Mouse (Mus musculus) megakaryocyte, embryonic 14.5 days (primary cell): Measurements from ENCODE around the gene Rita1. TPM values are rescaled to one million over a fixed set of nuclear protein-coding genes. Genes with fewer than 3 reads are reported as not detected.

ENCODE experiments used
- H3K27me3 ChIP-seq: replicated peaks from 2 replicates; pipeline ENCODE3; 2012; ENCODE audit warnings: inconsistent platforms
- H3K36me3 ChIP-seq: replicated peaks from 2 replicates; pipeline ENCODE3; 2012; ENCODE audit warnings: low read length, inconsistent platforms, mixed read lengths
- H3K4me1 ChIP-seq: 2 replicates; pipeline ENCODE4 v1.6.1; 2012; ENCODE audit warnings: inconsistent platforms
- H3K4me3 ChIP-seq: replicated peaks from 2 replicates; pipeline ENCODE3; 2012; ENCODE audit warnings: moderate library complexity, mild to moderate bottlenecking, inconsistent platforms
- H3K9me3 ChIP-seq: 2 replicates; pipeline ENCODE4 v1.6.1; 2012; ENCODE audit warnings: inconsistent platforms
- FLI1 ChIP-seq: IDR thresholded peaks from 2 replicates; pipeline ENCODE4 v1.6.1; 2012; ENCODE audit warnings: low read length, inconsistent platforms, mixed read lengths
- GATA1 ChIP-seq: IDR thresholded peaks from 3 replicates; pipeline ENCODE4 v1.6.1; 2012; ENCODE audit warnings: mixed read lengths, low read length, inconsistent platforms, borderline replicate concordance
- polyA plus RNA-seq: library from polyadenylated mRNA; stranded (reverse); fragments of >175 nt; gene quantifications from 2 replicates; pipeline ENCODE4 v1.2.3, GENCODE M21; 2012; ENCODE audit warnings: low replicate concordance; ENCODE audit not compliant: insufficient read depth

The Rita1 gene
- polyA plus RNA-seq, 1 experiment, result 30.9 TPM

DNA sequence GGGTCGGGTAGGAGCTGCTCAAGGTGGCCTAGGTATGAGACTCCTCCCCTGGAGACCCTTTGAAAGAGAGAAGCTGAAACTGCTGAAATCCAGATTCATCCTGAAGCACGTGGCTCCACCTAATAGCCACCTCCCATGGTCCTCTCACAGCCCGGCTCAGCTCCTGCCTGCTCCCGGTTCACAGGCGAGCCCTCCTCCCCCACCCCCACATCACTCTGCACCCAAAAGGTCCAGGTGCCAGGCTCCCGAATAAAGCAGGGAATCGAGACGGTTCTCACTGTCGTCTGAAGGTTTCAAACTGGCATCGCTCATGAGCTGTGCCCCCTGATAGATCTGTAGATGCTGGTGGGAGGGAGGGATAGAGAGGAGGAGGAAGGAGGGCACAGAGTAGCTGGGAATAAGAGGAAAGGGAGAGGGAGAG, 7.1 kb downstream of the Rita1 start:
- peak overlapping the region; percentile 89 for H3K4me3 ChIP-seq
- H3K27me3 ChIP-seq, result peaks cover 11% of the 10 kb centered on the region
- no peak for TF ChIP-seq FLI1
- TF ChIP-seq GATA1, result no peak
- H3K9me3 ChIP-seq, result no peaks in the 10 kb centered on the region
- H3K36me3 ChIP-seq, result peaks cover 24% of the 10 kb centered on the region
- peaks cover 55% of the 10 kb centered on the region for H3K4me1 ChIP-seq

DNA sequence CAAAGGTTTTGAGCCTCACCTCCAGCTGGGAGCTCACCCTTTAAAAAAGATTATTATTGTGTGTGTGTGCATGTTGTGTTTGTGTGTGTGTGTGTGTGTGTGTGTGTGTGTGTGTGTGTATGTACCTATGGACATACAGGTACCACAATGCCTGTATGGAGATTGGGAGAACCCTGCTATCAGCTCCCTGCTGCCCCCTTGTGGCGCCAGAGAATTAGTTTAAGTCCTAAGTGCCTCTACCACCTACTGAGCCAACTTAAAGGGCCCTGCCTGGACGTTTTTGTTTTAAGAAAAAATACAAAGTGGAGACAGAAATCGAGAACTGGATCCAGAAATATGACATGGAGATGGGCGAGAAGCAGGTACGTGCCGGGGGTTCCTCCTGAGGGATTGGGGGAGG, 7.5 kb downstream of the Rita1 start:
- H3K36me3 ChIP-seq, result peaks cover 20% of the 10 kb centered on the region
- peak overlapping the region; percentile 89 for H3K4me3 ChIP-seq

DNA sequence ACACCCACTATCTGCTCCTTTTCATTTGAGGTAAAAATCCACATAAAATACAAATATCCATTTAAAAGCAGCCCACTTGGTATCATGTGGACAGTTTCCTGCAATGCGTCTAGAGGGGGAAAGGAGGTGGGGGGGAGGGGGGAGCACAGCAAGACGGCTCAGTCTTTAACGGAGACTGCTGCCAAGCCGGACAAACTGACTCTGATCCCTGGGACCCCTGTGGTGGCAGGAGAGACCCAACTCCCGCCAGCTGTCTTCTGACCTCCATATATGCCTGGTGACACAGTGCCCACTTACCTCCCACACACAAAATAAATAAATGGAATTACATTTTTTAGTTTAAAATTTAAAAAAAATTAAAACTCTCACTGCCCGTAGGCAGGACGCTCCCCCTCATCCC, 8.9 kb downstream of the Rita1 start:
- Histone ChIP-seq H3K4me3 (no peak overlapping the region), H3K4me1 (peaks cover 61% of the 10 kb centered on the region), H3K27me3 (peaks cover 26% of the 10 kb centered on the region), H3K9me3 (no peaks in the 10 kb centered on the region), H3K36me3 (peaks cover 6% of the 10 kb centered on the region)
- no peak for TF ChIP-seq FLI1
- no peak for TF ChIP-seq GATA1

More for the DNA sequence above, 7.5 kb downstream of the Rita1 start:
- Histone ChIP-seq H3K27me3 (peaks cover 15% of the 10 kb centered on the region), H3K9me3 (no peaks in the 10 kb centered on the region), H3K4me1 (peaks cover 55% of the 10 kb centered on the region)
- TF ChIP-seq FLI1, result no peak
- TF ChIP-seq GATA1, result no peak

DNA sequence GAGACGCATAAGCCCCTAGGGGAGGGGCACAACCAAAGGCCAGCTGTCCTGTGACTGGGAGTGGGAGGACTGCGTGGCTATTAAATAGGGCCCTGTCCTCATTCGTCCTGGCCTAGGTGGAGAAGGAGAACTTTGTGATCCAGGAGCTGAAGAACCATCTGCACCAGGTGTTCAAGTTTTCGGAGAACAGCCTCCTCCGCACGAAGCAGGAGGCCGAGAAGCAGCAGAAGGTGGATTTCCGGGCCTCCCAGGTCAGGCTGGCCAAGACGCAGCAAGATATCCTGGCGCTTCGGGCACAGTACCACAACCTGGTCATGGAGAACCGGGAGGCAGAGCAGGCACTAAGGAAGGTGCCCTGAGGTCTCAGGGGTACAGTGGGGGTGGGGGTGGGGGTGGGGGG, 10.2 kb downstream of the Rita1 start:
- Histone ChIP-seq H3K4me1 (peaks cover 53% of the 10 kb centered on the region), H3K4me3 (no peak overlapping the region), H3K9me3 (no peaks in the 10 kb centered on the region), H3K36me3 (no peaks in the 10 kb centered on the region), H3K27me3 (peaks cover 32% of the 10 kb centered on the region)
- TF ChIP-seq FLI1 (no peak), GATA1 (no peak)

DNA sequence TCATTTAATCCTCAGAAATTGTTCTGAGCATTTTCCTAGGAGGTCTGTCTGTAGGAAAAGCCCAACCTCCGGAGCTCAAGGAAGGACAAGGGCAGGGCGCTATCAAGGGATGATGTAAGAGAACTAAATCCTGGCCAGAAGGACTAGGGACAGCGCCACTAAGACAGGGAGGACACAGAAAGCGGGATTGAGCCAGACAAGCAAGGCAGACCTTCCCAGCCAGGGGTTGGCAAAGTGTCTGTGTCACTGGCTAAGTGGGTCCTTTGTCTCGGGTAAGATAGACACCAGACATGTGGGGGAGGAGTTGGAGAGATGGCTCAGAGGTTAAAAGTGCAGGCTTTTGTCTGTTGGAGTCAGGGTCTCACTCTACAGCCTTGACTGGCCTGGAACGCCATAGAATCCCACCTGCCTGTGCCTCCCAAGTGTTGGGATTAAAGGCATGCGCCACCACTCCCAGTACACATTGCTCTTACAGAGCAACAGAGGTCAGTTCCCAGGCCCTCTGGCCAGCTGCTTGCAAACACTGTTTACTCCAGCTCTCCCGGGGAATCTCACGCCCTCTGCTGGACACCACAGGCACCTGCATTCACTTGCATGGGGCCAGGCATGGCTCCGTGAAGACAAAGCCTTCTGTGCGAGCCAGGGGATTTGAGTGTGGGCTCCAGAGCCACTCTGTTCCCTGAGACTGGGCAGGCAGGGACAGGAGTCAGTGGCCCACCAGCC, 11.3 kb downstream of the Rita1 start:
- Histone ChIP-seq H3K27me3 (peaks cover 42% of the 10 kb centered on the region), H3K36me3 (no peaks in the 10 kb centered on the region), H3K9me3 (no peaks in the 10 kb centered on the region), H3K4me1 (peaks cover 50% of the 10 kb centered on the region), H3K4me3 (no peak overlapping the region)
- TF ChIP-seq FLI1, result no peak
- TF ChIP-seq GATA1, result no peak

DNA sequence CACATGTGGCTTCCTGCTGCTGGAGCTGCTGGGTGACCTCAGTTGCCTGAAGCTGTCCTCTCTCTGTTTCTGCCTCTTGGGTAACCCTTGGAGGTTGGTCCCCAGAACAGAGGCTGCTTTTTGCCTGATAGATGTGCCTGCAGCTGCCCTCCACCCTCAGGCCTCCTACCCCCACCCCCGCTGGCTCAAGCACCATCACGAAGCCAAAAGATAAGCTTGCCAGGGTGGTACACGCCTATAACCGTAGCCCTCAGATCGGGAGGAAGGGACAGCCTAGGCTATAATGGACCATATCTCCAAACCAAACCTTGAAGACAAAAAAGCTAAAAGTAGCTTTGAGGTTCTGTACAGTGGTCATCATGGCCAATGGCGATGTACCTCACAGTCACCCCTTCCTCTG, 12.8 kb downstream of the Rita1 start:
- Histone ChIP-seq H3K4me1 (peaks cover 43% of the 10 kb centered on the region), H3K27me3 (peaks cover 50% of the 10 kb centered on the region), H3K9me3 (no peaks in the 10 kb centered on the region), H3K36me3 (no peaks in the 10 kb centered on the region), H3K4me3 (no peak overlapping the region)
- TF ChIP-seq FLI1 (no peak), GATA1 (no peak)

DNA sequence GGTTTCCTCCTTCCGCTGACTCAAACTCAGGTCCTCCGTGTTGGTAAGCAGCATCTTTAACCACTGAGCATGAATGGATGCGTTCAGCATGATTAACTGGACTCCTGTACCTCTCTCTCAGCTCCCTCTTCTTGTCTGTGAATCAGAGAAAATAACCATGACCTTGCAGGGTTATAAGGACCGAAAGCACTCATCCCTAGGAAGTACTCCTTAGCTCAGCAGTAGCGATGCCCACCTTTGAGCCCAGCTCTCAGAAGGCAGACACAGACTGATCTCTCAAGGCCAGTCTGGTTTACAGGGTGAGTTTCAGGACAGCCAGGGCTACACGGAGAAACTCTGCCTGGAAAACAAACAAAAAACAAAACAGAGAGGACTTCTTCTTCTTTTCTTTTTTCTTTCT, 17.9 kb downstream of the Rita1 start:
- no peak for TF ChIP-seq FLI1
- Histone ChIP-seq H3K4me3 (no peak overlapping the region), H3K36me3 (no peaks in the 10 kb centered on the region), H3K4me1 (peaks cover 44% of the 10 kb centered on the region), H3K27me3 (peaks cover 32% of the 10 kb centered on the region), H3K9me3 (peaks cover 9% of the 10 kb centered on the region; the same call in 1 of the 2 replicates)

DNA sequence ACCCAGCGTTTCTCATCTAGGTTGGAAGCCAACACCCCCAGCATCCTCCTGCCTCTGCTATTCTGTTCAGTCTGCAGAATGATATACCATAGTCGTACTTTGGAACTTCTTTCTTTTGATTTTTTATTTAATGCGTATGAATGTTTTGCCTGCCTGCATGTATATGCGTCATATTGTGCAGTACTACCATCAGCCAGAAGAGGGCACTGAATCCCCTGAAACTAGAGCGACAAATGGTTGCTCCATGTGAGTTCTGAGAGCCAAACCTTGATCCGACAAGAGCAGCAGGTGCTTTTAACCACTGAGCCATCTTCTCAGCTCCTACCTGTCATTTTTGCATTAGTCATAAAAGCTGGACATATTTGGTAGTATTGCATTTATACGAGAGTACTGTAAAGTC, 20.2 kb downstream of the Rita1 start:
- peaks cover 53% of the 10 kb centered on the region for H3K4me1 ChIP-seq
- H3K9me3 ChIP-seq, result peaks cover 9% of the 10 kb centered on the region; the same call in 1 of the 2 replicates
- no peaks in the 10 kb centered on the region for H3K36me3 ChIP-seq
- TF ChIP-seq GATA1 (no peak), FLI1 (no peak)
- H3K4me3 ChIP-seq, result no peak overlapping the region
- peaks cover 18% of the 10 kb centered on the region for H3K27me3 ChIP-seq

DNA sequence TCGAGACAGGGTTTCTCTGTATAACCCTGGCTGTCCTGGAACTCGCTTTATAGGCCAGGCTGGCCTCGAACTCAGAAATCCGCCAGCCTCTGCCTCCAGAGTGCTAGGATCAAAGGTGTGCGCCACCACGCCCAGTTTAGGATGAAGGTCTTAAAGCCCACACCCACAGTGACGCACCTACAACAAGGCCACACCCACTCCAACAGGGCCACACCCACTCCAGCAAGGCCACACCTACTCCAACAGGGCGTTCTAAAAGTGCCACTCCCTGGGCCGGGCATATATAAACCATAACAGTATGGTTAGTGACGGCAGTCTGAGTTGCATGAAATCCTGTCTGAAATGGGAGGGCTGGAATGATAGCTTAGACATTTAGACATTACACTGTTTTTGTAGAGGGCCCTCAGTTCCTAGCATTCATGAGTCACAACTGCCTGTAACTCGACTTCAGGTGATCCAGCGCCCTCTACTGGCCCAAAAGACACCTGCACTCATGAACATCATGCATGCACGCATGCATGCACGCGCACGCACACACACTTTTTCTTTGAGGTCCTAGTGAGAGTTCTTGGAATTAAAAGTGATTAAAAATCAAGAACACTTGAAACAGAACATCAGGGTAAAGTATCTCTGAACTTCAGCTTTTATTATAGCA, 21.9 kb downstream of the Rita1 start:
- TF ChIP-seq FLI1, result no peak
- TF ChIP-seq GATA1, result no peak
- Histone ChIP-seq H3K4me1 (peaks cover 51% of the 10 kb centered on the region), H3K27me3 (peaks cover 2% of the 10 kb centered on the region), H3K9me3 (peaks cover 9% of the 10 kb centered on the region; the same call in 1 of the 2 replicates), H3K36me3 (peaks cover under 1% of the 10 kb centered on the region), H3K4me3 (no peak overlapping the region)

DNA sequence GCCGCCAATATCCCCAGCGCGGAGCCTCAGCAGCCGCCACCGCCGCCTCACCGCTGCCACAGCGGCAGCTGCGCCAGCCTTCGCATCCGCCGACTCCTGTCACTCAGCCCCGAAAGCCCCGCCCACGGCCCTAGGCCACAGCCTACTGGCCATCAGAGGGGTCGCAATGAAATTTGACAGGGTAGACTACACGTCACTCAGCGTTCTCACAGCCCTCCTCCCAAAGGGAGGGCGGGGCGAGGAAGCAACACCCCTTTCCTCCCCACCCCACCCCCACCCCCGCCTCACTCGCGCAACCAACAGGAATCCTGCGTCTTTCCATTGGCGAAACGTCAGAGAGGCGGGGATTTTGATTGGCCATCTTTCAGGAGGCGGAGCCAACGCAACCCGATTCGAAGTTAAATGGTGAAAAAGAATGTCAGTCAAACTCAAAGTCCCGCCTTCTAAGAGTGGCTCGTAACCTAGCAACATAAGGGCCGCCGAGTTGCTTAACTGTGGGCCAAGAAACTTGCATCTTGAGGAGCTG, 23.8 kb downstream of the Rita1 start, which contains the start of the genes Tpcn1 and Iqcd:
Gene Tpcn1 (minus strand): TSS at position 105 of the 526 bp plus-strand sequence.
Gene Iqcd (plus strand): TSS at position 448 of the 526 bp plus-strand sequence.
- H3K9me3 ChIP-seq, result peaks cover 9% of the 10 kb centered on the region; the same call in 1 of the 2 replicates
- H3K4me1 ChIP-seq, result peaks cover 53% of the 10 kb centered on the region
- H3K36me3 ChIP-seq, result peaks cover 18% of the 10 kb centered on the region
- H3K4me3 ChIP-seq, result peak within 1 kb of the TSS; percentile 98
- no peak for TF ChIP-seq GATA1
- TF ChIP-seq FLI1, result no peak
- no peaks in the 10 kb centered on the region for H3K27me3 ChIP-seq
